Mouse (Mus musculus) erythroblast, embryonic 14.5 days (primary cell): ENCODE data around the gene Dgcr2.

Source experiments
- GATA1 ChIP-seq: IDR thresholded peaks from 2 replicates; pipeline ENCODE4 v1.6.1; 2012; ENCODE audit warnings: low read length, inconsistent platforms, mixed read lengths
- TAL1 ChIP-seq: IDR thresholded peaks from 3 replicates; pipeline ENCODE4 v1.6.1; 2012; ENCODE audit warnings: low read length, inconsistent platforms, mixed read lengths

GRCm38 (mm10) chr16:17875174-17875573, 23.2 kb downstream of the Dgcr2 start:
- TF ChIP-seq TAL1 = no peak
- TF ChIP-seq GATA1 = no peak
